In the genomic region with DNA sequence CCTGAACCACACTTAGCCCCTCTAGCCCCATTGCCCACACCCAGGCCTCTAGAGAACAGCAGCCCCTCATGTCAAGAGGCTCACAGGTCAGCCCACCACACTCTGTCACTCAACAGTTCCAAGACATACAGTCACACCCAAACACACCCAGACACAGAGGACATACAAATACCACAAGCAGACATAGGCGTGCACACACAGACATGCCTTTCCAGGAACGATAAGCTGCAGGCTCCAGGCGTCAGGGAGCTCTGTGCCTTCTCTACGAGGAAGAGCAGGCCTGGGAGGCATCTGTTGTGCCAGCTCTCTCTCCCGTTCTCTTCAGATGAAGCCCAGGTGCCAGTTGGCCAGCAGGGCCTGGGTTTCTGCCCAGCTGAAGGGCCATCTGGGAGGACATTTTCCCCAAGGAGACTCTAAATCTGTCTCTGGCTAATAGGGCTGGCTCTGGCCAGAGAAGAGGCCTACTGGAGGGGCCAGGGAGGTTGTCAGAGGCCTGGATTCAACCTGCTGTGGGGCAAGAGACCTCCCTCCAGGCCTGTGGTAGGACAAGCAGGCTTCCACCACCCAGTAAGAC, we compare ENCODE assay signal across 10 mouse cellular contexts. TPM values are rescaled to one million over a fixed set of nuclear protein-coding genes. Genes with fewer than 3 reads are reported as not detected.
A peak's percentile ranks its signal among the peaks of the same experiment; 100 is the strongest.
DNase-seq lines count a peak whose midpoint lies in the region; ATAC-seq and TF ChIP-seq lines count a peak whose summit lies in the region.
"Had no signal": no experiment of that assay in that cellular context is flagged by ENCODE, and none has a peak within 500 bp of the region (broad histone marks: within the 10 kb centered on the region; RNA-seq: fewer than 3 reads in every experiment).

No protein-coding gene starts in this region.

- H3K4me2 ChIP-seq in embryonic facial prominence, embryonic 13.5 days, result no peak overlapping the region
- peak overlapping the region; percentile 12; the same call in 1 of the 2 replicates for H3K4me2 ChIP-seq in liver, embryonic 13.5 days
- no peak overlapping the region for H3K4me2 ChIP-seq in hindbrain, embryonic 12.5 days (replicated peaks)
- H3K4me2 ChIP-seq in forebrain, embryonic 13.5 days, result no peak overlapping the region
- H3K4me2 ChIP-seq: limb, embryonic 15.5 days; neural tube, embryonic 12.5 days had no signal

- no peaks in the 10 kb centered on the region for H3K36me3 ChIP-seq in embryonic facial prominence, embryonic 13.5 days
- no peaks in the 10 kb centered on the region for H3K36me3 ChIP-seq in embryonic facial prominence, embryonic 10.5 days (replicated peaks)
- no peaks in the 10 kb centered on the region for H3K36me3 ChIP-seq in heart, embryonic 10.5 days
- H3K36me3 ChIP-seq in liver, embryonic 13.5 days, result no peaks in the 10 kb centered on the region
- no peaks in the 10 kb centered on the region for H3K36me3 ChIP-seq in hindbrain, embryonic 12.5 days
- no peaks in the 10 kb centered on the region for H3K36me3 ChIP-seq in forebrain, embryonic 13.5 days (ENCODE audit: poor library complexity, severe bottlenecking)
- H3K36me3 ChIP-seq: limb, embryonic 15.5 days; neural tube, embryonic 12.5 days had no signal

- TF ChIP-seq CTCF in cerebellum, adult 2 months (IDR thresholded peaks at IDR 0.05; ENCODE audit: borderline replicate concordance, insufficient read depth, low read depth, low read length), result no peak

- no peak for ATAC-seq in embryonic facial prominence, embryonic 13.5 days (ENCODE audit: insufficient number of reproducible peaks, insufficient read depth, low FRiP score, low TSS enrichment, low read depth)
- peak; percentile 93 for ATAC-seq in liver, embryonic 13.5 days (ENCODE audit: low read depth)
- ATAC-seq in hindbrain, embryonic 12.5 days (ENCODE audit: low FRiP score), result no peak
- ATAC-seq in forebrain, embryonic 13.5 days, result no peak

- H3K9ac ChIP-seq in embryonic facial prominence, embryonic 13.5 days, result 0 out of 2 replicates have a peak overlapping the region, but pooled peaks have one; percentile 32
- peak overlapping the region; percentile 24; the same call in 1 of the 2 replicates for H3K9ac ChIP-seq in liver, embryonic 13.5 days
- no peak overlapping the region for H3K9ac ChIP-seq in hindbrain, embryonic 12.5 days
- H3K9ac ChIP-seq in forebrain, embryonic 13.5 days, result no peak overlapping the region
- H3K9ac ChIP-seq: limb, embryonic 15.5 days; neural tube, embryonic 12.5 days had no signal

- no peak overlapping the region for H3K27ac ChIP-seq in embryonic facial prominence, embryonic 13.5 days
- H3K27ac ChIP-seq in embryonic facial prominence, embryonic 10.5 days (replicated peaks), result no peak overlapping the region
- H3K27ac ChIP-seq in cerebellum, adult 2 months (ENCODE audit: insufficient read depth, low read length), result peak overlapping the region; percentile 95
- peak overlapping the region; percentile 70; the same call in 1 of the 2 replicates for H3K27ac ChIP-seq in heart, embryonic 10.5 days
- peak overlapping the region; percentile 86 for H3K27ac ChIP-seq in liver, embryonic 13.5 days
- H3K27ac ChIP-seq in hindbrain, embryonic 12.5 days, result no peak overlapping the region
- no peak overlapping the region for H3K27ac ChIP-seq in forebrain, embryonic 13.5 days
- H3K27ac ChIP-seq: limb, embryonic 15.5 days; neural tube, embryonic 12.5 days had no signal

- no peak for TF ChIP-seq POLR2A in cerebellum, adult 2 months (IDR thresholded peaks at IDR 0.05; ENCODE audit: borderline replicate concordance, insufficient read depth, low read length)

- no peaks in the 10 kb centered on the region for H3K27me3 ChIP-seq in embryonic facial prominence, embryonic 13.5 days
- no peaks in the 10 kb centered on the region for H3K27me3 ChIP-seq in embryonic facial prominence, embryonic 10.5 days (replicated peaks; ENCODE audit: low read depth, poor library complexity, severe bottlenecking)
- no peaks in the 10 kb centered on the region for H3K27me3 ChIP-seq in cerebellum, adult 2 months (ENCODE audit: control insufficient read depth, insufficient read depth, low read length)
- 0 out of 2 replicates have a peak, but pooled peaks cover 2% of the 10 kb centered on the region for H3K27me3 ChIP-seq in heart, embryonic 10.5 days (ENCODE audit: insufficient read depth, poor library complexity, severe bottlenecking)
- H3K27me3 ChIP-seq in liver, embryonic 13.5 days, result no peaks in the 10 kb centered on the region
- 0 out of 2 replicates have a peak, but pooled peaks cover 4% of the 10 kb centered on the region for H3K27me3 ChIP-seq in hindbrain, embryonic 12.5 days
- H3K27me3 ChIP-seq in forebrain, embryonic 13.5 days, result no peaks in the 10 kb centered on the region
- H3K27me3 ChIP-seq: limb, embryonic 15.5 days; neural tube, embryonic 12.5 days had no signal

- no peak overlapping the region for H3K4me3 ChIP-seq in embryonic facial prominence, embryonic 13.5 days
- no peak overlapping the region; the same call in 1 of the 2 replicates for H3K4me3 ChIP-seq in embryonic facial prominence, embryonic 10.5 days
- no peak overlapping the region for H3K4me3 ChIP-seq in cerebellum, adult 2 months (replicated peaks; ENCODE audit: insufficient read depth, low read depth, low read length)
- H3K4me3 ChIP-seq in heart, embryonic 10.5 days, result no peak overlapping the region
- H3K4me3 ChIP-seq in liver, embryonic 13.5 days (replicated peaks), result no peak overlapping the region
- no peak overlapping the region for H3K4me3 ChIP-seq in hindbrain, embryonic 12.5 days
- H3K4me3 ChIP-seq in forebrain, embryonic 13.5 days, result no peak overlapping the region
- H3K4me3 ChIP-seq: limb, embryonic 15.5 days; neural tube, embryonic 12.5 days had no signal

- 69% methylated on average over 5 of the region's 5 CpGs for WGBS in embryonic facial prominence, embryonic 13.5 days
- WGBS in embryonic facial prominence, embryonic 10.5 days, result 87% methylated on average over 5 of the region's 5 CpGs
- 8% methylated on average over 5 of the region's 5 CpGs for WGBS in cerebellum, adult 2 months
- WGBS in heart, embryonic 10.5 days, result 74% methylated on average over 5 of the region's 5 CpGs
- WGBS in liver, embryonic 13.5 days (ENCODE audit: insufficient replicate concordance), result 43% methylated on average over 5 of the region's 5 CpGs
- WGBS in hindbrain, embryonic 12.5 days, result 84% methylated on average over 5 of the region's 5 CpGs
- WGBS in forebrain, embryonic 13.5 days, result 77% methylated on average over 5 of the region's 5 CpGs

- DNase-seq in embryonic facial prominence, embryonic 10.5 days (ENCODE audit: low spot score), result no peak
- peak; percentile 88 to 93 for DNase-seq in cerebellum, adult 2 months
- no peak for DNase-seq in heart, embryonic 10.5 days (ENCODE audit: low spot score)
- peak; percentile 45 for DNase-seq in liver, embryonic 13.5 days
- no peak for DNase-seq in kidney, adult 8-10 months

- peaks cover 7% of the 10 kb centered on the region; the same call in 1 of the 2 replicates for H3K4me1 ChIP-seq in embryonic facial prominence, embryonic 13.5 days
- H3K4me1 ChIP-seq in embryonic facial prominence, embryonic 10.5 days, result peaks cover 13% of the 10 kb centered on the region
- peaks cover 21% of the 10 kb centered on the region for H3K4me1 ChIP-seq in cerebellum, adult 2 months (ENCODE audit: control insufficient read depth, insufficient read depth, low read length)
- H3K4me1 ChIP-seq in heart, embryonic 10.5 days, result peaks cover 22% of the 10 kb centered on the region
- H3K4me1 ChIP-seq in liver, embryonic 13.5 days (replicated peaks), result peaks cover 49% of the 10 kb centered on the region
- H3K4me1 ChIP-seq in hindbrain, embryonic 12.5 days, result peaks cover 3% of the 10 kb centered on the region; the same call in 1 of the 2 replicates
- H3K4me1 ChIP-seq in forebrain, embryonic 13.5 days, result no peaks in the 10 kb centered on the region

- H3K9me3 ChIP-seq in embryonic facial prominence, embryonic 13.5 days, result no peaks in the 10 kb centered on the region
- H3K9me3 ChIP-seq in embryonic facial prominence, embryonic 10.5 days, result no peaks in the 10 kb centered on the region
- no peaks in the 10 kb centered on the region for H3K9me3 ChIP-seq in heart, embryonic 10.5 days
- H3K9me3 ChIP-seq in liver, embryonic 13.5 days (replicated peaks), result no peaks in the 10 kb centered on the region
- H3K9me3 ChIP-seq in hindbrain, embryonic 12.5 days (replicated peaks), result no peaks in the 10 kb centered on the region
- no peaks in the 10 kb centered on the region for H3K9me3 ChIP-seq in forebrain, embryonic 13.5 days (replicated peaks)
- H3K9me3 ChIP-seq: limb, embryonic 15.5 days; neural tube, embryonic 12.5 days had no signal

RNA-seq across cellular contexts. Expression of gene Gcgr, which starts 9.4 kb away (rescaled TPM):
- 1.3 and 1.7 TPM in 2 replicates for polyA plus RNA-seq in embryonic facial prominence, embryonic 13.5 days (2015; fragmentation: Nextera tagmentation; extraction: Ambion mirVana)
- polyA plus RNA-seq in embryonic facial prominence, embryonic 10.5 days (2016; fragmentation: Nextera tagmentation; extraction: Ambion mirVana), result 0.33 and 0.62 TPM in 2 replicates
- polyA plus RNA-seq in cerebellum, adult 2 months (2012; rRNA removed), result 1.8 and 2.1 TPM in 2 replicates
- polyA plus RNA-seq in heart, embryonic 10.5 days (2016; fragmentation: Nextera tagmentation; extraction: Ambion mirVana), result 0.26 and 2.2 TPM in 2 replicates
- polyA plus RNA-seq in liver, embryonic 13.5 days (2015; fragmentation: Nextera tagmentation; extraction: Ambion mirVana), result 10.0 and 10.7 TPM in 2 replicates
- 0.47 and 0.54 TPM in 2 replicates for polyA plus RNA-seq in hindbrain, embryonic 12.5 days (2016; fragmentation: Nextera tagmentation; extraction: Ambion mirVana)
- 0.08 and 0.21 TPM in 2 replicates for polyA plus RNA-seq in forebrain, embryonic 13.5 days (2015; fragmentation: Nextera tagmentation; extraction: Ambion mirVana)

RNA-seq across cellular contexts. Expression of gene Mcrip1, which starts 28.5 kb away (rescaled TPM):
- 219 and 247 TPM in 2 replicates for polyA plus RNA-seq in embryonic facial prominence, embryonic 13.5 days (2015; fragmentation: Nextera tagmentation; extraction: Ambion mirVana)
- 201 and 221 TPM in 2 replicates for polyA plus RNA-seq in embryonic facial prominence, embryonic 10.5 days (2016; fragmentation: Nextera tagmentation; extraction: Ambion mirVana)
- 159 and 168 TPM in 2 replicates for polyA plus RNA-seq in cerebellum, adult 2 months (2012; rRNA removed)
- 153 and 186 TPM in 2 replicates for polyA plus RNA-seq in heart, embryonic 10.5 days (2016; fragmentation: Nextera tagmentation; extraction: Ambion mirVana)
- polyA plus RNA-seq in liver, embryonic 13.5 days (2015; fragmentation: Nextera tagmentation; extraction: Ambion mirVana), result 45.7 and 46.9 TPM in 2 replicates
- 210 and 219 TPM in 2 replicates for polyA plus RNA-seq in hindbrain, embryonic 12.5 days (2016; fragmentation: Nextera tagmentation; extraction: Ambion mirVana)
- 228 and 240 TPM in 2 replicates for polyA plus RNA-seq in forebrain, embryonic 13.5 days (2015; fragmentation: Nextera tagmentation; extraction: Ambion mirVana)

RNA-seq across cellular contexts. Expression of gene Slc25a10, which starts 29.4 kb away (rescaled TPM):
- 50.1 and 54.3 TPM in 2 replicates for polyA plus RNA-seq in embryonic facial prominence, embryonic 13.5 days (2015; fragmentation: Nextera tagmentation; extraction: Ambion mirVana)
- 68.6 and 69.4 TPM in 2 replicates for polyA plus RNA-seq in embryonic facial prominence, embryonic 10.5 days (2016; fragmentation: Nextera tagmentation; extraction: Ambion mirVana)
- 38.9 and 39.3 TPM in 2 replicates for polyA plus RNA-seq in cerebellum, adult 2 months (2012; rRNA removed)
- 55.6 and 56.6 TPM in 2 replicates for polyA plus RNA-seq in heart, embryonic 10.5 days (2016; fragmentation: Nextera tagmentation; extraction: Ambion mirVana)
- polyA plus RNA-seq in liver, embryonic 13.5 days (2015; fragmentation: Nextera tagmentation; extraction: Ambion mirVana), result 42.2 and 44.1 TPM in 2 replicates
- 37.7 and 38.0 TPM in 2 replicates for polyA plus RNA-seq in hindbrain, embryonic 12.5 days (2016; fragmentation: Nextera tagmentation; extraction: Ambion mirVana)
- 31.1 and 41.9 TPM in 2 replicates for polyA plus RNA-seq in forebrain, embryonic 13.5 days (2015; fragmentation: Nextera tagmentation; extraction: Ambion mirVana)

RNA-seq across cellular contexts. Expression of gene Ppp1r27, which starts 29.9 kb away (rescaled TPM):
- polyA plus RNA-seq in embryonic facial prominence, embryonic 13.5 days (2015; fragmentation: Nextera tagmentation; extraction: Ambion mirVana), result not detected in 2 replicates
- not detected in 2 replicates for polyA plus RNA-seq in embryonic facial prominence, embryonic 10.5 days (2016; fragmentation: Nextera tagmentation; extraction: Ambion mirVana)
- polyA plus RNA-seq in cerebellum, adult 2 months (2012; rRNA removed), result not detected in 2 replicates
- polyA plus RNA-seq in heart, embryonic 10.5 days (2016; fragmentation: Nextera tagmentation; extraction: Ambion mirVana), result not detected in 2 replicates
- polyA plus RNA-seq in liver, embryonic 13.5 days (2015; fragmentation: Nextera tagmentation; extraction: Ambion mirVana), result 0.22 TPM in 1 of 2 replicates, not detected in the other
- not detected in 2 replicates for polyA plus RNA-seq in hindbrain, embryonic 12.5 days (2016; fragmentation: Nextera tagmentation; extraction: Ambion mirVana)
- not detected in 2 replicates for polyA plus RNA-seq in forebrain, embryonic 13.5 days (2015; fragmentation: Nextera tagmentation; extraction: Ambion mirVana)
- polyA plus RNA-seq: neural tube, embryonic 12.5 days had no signal

RNA-seq across cellular contexts. Expression of gene Mrpl12, which starts 36.6 kb away (rescaled TPM):
- 134 and 138 TPM in 2 replicates for polyA plus RNA-seq in embryonic facial prominence, embryonic 13.5 days (2015; fragmentation: Nextera tagmentation; extraction: Ambion mirVana)
- polyA plus RNA-seq in embryonic facial prominence, embryonic 10.5 days (2016; fragmentation: Nextera tagmentation; extraction: Ambion mirVana), result 206 and 216 TPM in 2 replicates
- polyA plus RNA-seq in cerebellum, adult 2 months (2012; rRNA removed), result 108 and 119 TPM in 2 replicates
- polyA plus RNA-seq in heart, embryonic 10.5 days (2016; fragmentation: Nextera tagmentation; extraction: Ambion mirVana), result 259 and 270 TPM in 2 replicates
- 142 and 150 TPM in 2 replicates for polyA plus RNA-seq in liver, embryonic 13.5 days (2015; fragmentation: Nextera tagmentation; extraction: Ambion mirVana)
- 104 and 108 TPM in 2 replicates for polyA plus RNA-seq in hindbrain, embryonic 12.5 days (2016; fragmentation: Nextera tagmentation; extraction: Ambion mirVana)
- polyA plus RNA-seq in forebrain, embryonic 13.5 days (2015; fragmentation: Nextera tagmentation; extraction: Ambion mirVana), result 127 TPM in 2 replicates

Comparison
In these comparisons a context has a peak if more than half of its experiments do, and no peak if none do; other contexts are left out.
1. H3K27ac ChIP-seq: peak in cerebellum, adult 2 months (single experiment), heart, embryonic 10.5 days (single experiment) and liver, embryonic 13.5 days (single experiment); none in embryonic facial prominence, embryonic 13.5 days (single experiment), embryonic facial prominence, embryonic 10.5 days (single experiment), hindbrain, embryonic 12.5 days (single experiment) and forebrain, embryonic 13.5 days (single experiment).
2. H3K9ac ChIP-seq: peak in embryonic facial prominence, embryonic 13.5 days (single experiment) and liver, embryonic 13.5 days (single experiment); none in hindbrain, embryonic 12.5 days (single experiment) and forebrain, embryonic 13.5 days (single experiment).
3. DNase-seq: peak in cerebellum, adult 2 months (2 of 2) and liver, embryonic 13.5 days (single experiment); none in embryonic facial prominence, embryonic 10.5 days (single experiment), heart, embryonic 10.5 days (single experiment) and kidney, adult 8-10 months (0 of 2).